Mouse (Mus musculus) CH12.LX (cell line): ENCODE data around the gene Spx.

Source experiments
- CTCF ChIP-seq, 2 experiments: IDR thresholded peaks in 1 of 2; conservative IDR thresholded peaks in 1 of 2; 2 replicates each; pipeline ENCODE4 v1.5.1; 2011 to 2012; ENCODE audit warnings: low read depth in 2 of 2, low read length in 2 of 2, improper control_type of control experiment in 1 of 2, inconsistent platforms in 1 of 2, mild to moderate bottlenecking in 1 of 2, moderate library complexity in 1 of 2
- E2F4 ChIP-seq: IDR thresholded peaks from 2 replicates; pipeline ENCODE4 v1.6.1; 2011; ENCODE audit warnings: low read depth, low read length, improper control_type of control experiment; ENCODE audit not compliant: insufficient replicate concordance
- EP300 ChIP-seq: IDR thresholded peaks from 2 replicates; pipeline ENCODE4 v1.6.1; 2011; ENCODE audit warnings: low read length, improper control_type of control experiment
- HCFC1 ChIP-seq: IDR thresholded peaks from 2 replicates; pipeline ENCODE4 v1.6.1; 2012; ENCODE audit warnings: low read depth, mild to moderate bottlenecking, inconsistent platforms, low read length, improper control_type of control experiment
- IRF4 ChIP-seq: IDR thresholded peaks from 2 replicates; pipeline ENCODE4 v1.6.1; 2014; ENCODE audit warnings: low read depth, mild to moderate bottlenecking, inconsistent platforms, low read length, improper control_type of control experiment
- MAZ ChIP-seq: IDR thresholded peaks from 2 replicates; pipeline ENCODE4 v1.6.1; 2012; ENCODE audit warnings: low read depth, mild to moderate bottlenecking, inconsistent platforms, low read length, improper control_type of control experiment, moderate library complexity
- POLR2A ChIP-seq: IDR thresholded peaks from 2 replicates; pipeline ENCODE4 v1.6.1; 2011; ENCODE audit warnings: low read depth, mild to moderate bottlenecking, improper control_type of control experiment, low read length
- SIN3A ChIP-seq: IDR thresholded peaks from 2 replicates; pipeline ENCODE4 v1.6.1; 2012; ENCODE audit warnings: low read length, improper control_type of control experiment, inconsistent platforms
- ZNF384 ChIP-seq: IDR thresholded peaks from 2 replicates; pipeline ENCODE4 v1.6.1; 2012; ENCODE audit warnings: low read depth, low read length, improper control_type of control experiment, inconsistent platforms

DNA sequence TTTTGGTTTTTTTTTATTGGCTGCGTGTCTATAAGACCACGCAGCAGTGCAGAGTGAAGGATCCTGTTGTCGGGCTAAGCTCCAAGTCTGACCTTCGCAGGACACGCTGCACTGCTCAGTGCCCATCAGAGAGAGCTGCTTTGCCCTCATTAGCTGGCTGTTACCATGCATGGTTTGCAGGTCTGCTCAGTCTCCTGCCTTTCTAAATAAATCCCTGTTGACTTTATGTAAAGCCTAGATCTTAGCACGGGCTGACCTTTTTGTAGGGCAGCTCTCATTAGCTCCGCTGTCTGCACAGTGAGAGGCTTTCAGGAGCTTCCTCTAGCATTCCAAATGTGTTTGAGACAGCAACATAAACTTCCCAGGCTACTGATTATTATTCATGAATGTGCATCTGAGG, 44.8 kb downstream of the Spx start:
- TF ChIP-seq CTCF (conservative IDR thresholded peaks at IDR 0.05 in 1 of 2, IDR thresholded peaks at IDR 0.05 in 1 of 2; ENCODE audit: low read depth in 2 of 2, low read length in 2 of 2) (no peak), POLR2A (no peak), ZNF384 (no peak), SIN3A (no peak), EP300 (no peak), MAZ (no peak), HCFC1 (no peak), E2F4 (no peak), IRF4 (no peak)
